Mouse (Mus musculus): ENCODE data around the gene Map3k9. TPM values are rescaled to one million over a fixed set of nuclear protein-coding genes. Genes with fewer than 3 reads are reported as not detected.

Map3k9 gene
- polyA plus RNA-seq, 1 experiment, result 13.8 TPM

DNA sequence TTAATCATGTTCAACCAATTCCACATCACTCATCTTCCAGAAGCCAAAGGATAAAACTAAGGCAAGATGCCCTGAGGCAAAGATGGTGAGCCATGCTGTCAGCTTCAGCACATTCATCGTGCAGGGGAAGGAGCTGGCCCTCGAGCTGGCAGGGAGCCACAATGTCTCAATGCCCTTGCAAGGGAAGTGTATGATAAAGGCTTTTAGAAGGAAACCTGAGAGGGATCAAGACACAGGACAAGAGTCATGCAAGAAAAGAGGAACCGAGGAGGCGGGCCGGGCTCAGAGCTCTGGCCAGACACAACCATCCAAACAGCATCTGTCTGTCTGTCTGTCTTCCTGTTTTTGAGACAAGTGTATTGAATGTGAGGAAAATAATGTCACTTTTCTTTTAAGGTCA lies 61.8 kb downstream of the Map3k9 start:
- Histone ChIP-seq H3K4me3 (ENCODE audit: low read depth, low read length) (no peak overlapping the region), H3K9ac (ENCODE audit: low read depth, poor library complexity, severe bottlenecking) (no peak overlapping the region), H3K27ac (ENCODE audit: insufficient read depth, low read length) (no peak overlapping the region), H3K27me3 (ENCODE audit: control insufficient read depth, insufficient read depth, low read length, poor library complexity, severe bottlenecking) (no peaks in the 10 kb centered on the region), H3K4me1 (ENCODE audit: control insufficient read depth, insufficient read depth, low read length) (no peaks in the 10 kb centered on the region), H3K9me3 (replicated peaks; ENCODE audit: control insufficient read depth, insufficient read depth, low read length, poor library complexity, severe bottlenecking) (no peaks in the 10 kb centered on the region), H3K36me3 (ENCODE audit: control insufficient read depth, insufficient read depth, low read length, poor library complexity, severe bottlenecking) (no peaks in the 10 kb centered on the region)
- TF ChIP-seq CTCF (IDR thresholded peaks at IDR 0.05; ENCODE audit: low read depth, low read length) (no peak), POLR2A (IDR thresholded peaks at IDR 0.05; ENCODE audit: insufficient read depth, low read length) (no peak)

DNA sequence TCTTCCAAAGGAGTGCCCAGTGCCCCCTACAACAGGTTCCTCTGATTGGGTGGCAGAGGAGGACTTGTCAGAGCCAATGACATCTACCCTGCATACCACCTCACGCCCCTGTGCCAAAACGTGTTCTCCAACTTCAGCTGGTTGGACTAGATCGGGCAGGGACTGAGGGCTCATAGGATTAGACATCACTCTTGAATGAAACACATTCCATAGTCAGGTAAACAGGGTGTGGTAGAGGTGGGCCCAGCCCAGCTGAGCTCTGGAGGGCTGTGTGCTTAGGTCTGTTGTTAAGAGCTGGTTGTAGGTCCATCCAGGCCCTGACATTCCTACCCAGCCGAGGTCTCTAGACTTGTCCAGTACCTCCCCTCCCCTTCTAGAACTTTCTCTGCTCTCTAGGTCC lies 68.4 kb downstream of the Map3k9 start:
- TF ChIP-seq EP300 (IDR thresholded peaks at IDR 0.05; ENCODE audit: insufficient read depth, low read depth, low read length) (no peak), CTCF (IDR thresholded peaks at IDR 0.05; ENCODE audit: low read depth, low read length) (no peak), POLR2A (IDR thresholded peaks at IDR 0.05; ENCODE audit: insufficient read depth, low read length) (no peak)

GRCm38 (mm10) chr12:81702903-81703302 lies 78.1 kb downstream of the Map3k9 start:
- no peak for TF ChIP-seq EP300 (IDR thresholded peaks at IDR 0.05; ENCODE audit: insufficient read depth, low read depth, low read length)
- no peak for TF ChIP-seq CTCF (IDR thresholded peaks at IDR 0.05; ENCODE audit: low read depth, low read length)
- no peak for TF ChIP-seq POLR2A (IDR thresholded peaks at IDR 0.05; ENCODE audit: insufficient read depth, low read length)
- 0 out of 2 replicates have a peak, but pooled peaks cover 3% of the 10 kb centered on the region for H3K9me3 ChIP-seq (replicated peaks; ENCODE audit: control insufficient read depth, insufficient read depth, low read length, poor library complexity, severe bottlenecking)
- H3K36me3 ChIP-seq (ENCODE audit: control insufficient read depth, insufficient read depth, low read length, poor library complexity, severe bottlenecking), result no peaks in the 10 kb centered on the region
- H3K4me3 ChIP-seq (ENCODE audit: low read depth, low read length), result no peak overlapping the region
- no peak overlapping the region for H3K9ac ChIP-seq (ENCODE audit: low read depth, poor library complexity, severe bottlenecking)
- H3K27ac ChIP-seq (ENCODE audit: insufficient read depth, low read length), result no peak overlapping the region
- H3K27me3 ChIP-seq (ENCODE audit: control insufficient read depth, insufficient read depth, low read length, poor library complexity, severe bottlenecking), result no peaks in the 10 kb centered on the region
- H3K4me1 ChIP-seq (ENCODE audit: control insufficient read depth, insufficient read depth, low read length), result no peaks in the 10 kb centered on the region

More for the DNA sequence above, 68.4 kb downstream of the Map3k9 start:
- Histone ChIP-seq H3K9ac (ENCODE audit: low read depth, poor library complexity, severe bottlenecking) (no peak overlapping the region), H3K36me3 (ENCODE audit: control insufficient read depth, insufficient read depth, low read length, poor library complexity, severe bottlenecking) (no peaks in the 10 kb centered on the region), H3K27ac (ENCODE audit: insufficient read depth, low read length) (no peak overlapping the region), H3K27me3 (ENCODE audit: control insufficient read depth, insufficient read depth, low read length, poor library complexity, severe bottlenecking) (no peaks in the 10 kb centered on the region; the same call in 1 of the 2 replicates), H3K4me3 (ENCODE audit: low read depth, low read length) (no peak overlapping the region), H3K4me1 (ENCODE audit: control insufficient read depth, insufficient read depth, low read length) (peaks cover 3% of the 10 kb centered on the region), H3K9me3 (replicated peaks; ENCODE audit: control insufficient read depth, insufficient read depth, low read length, poor library complexity, severe bottlenecking) (no peaks in the 10 kb centered on the region)

- TF ChIP-seq CTCF (IDR thresholded peaks at IDR 0.05; ENCODE audit: low read depth, low read length) (no peak), POLR2A (IDR thresholded peaks at IDR 0.05; ENCODE audit: insufficient read depth, low read length) (no peak), EP300 (IDR thresholded peaks at IDR 0.05; ENCODE audit: insufficient read depth, low read depth, low read length) (no peak)
- Histone ChIP-seq H3K9ac (ENCODE audit: low read depth, poor library complexity, severe bottlenecking) (no peak overlapping the region), H3K4me3 (ENCODE audit: low read depth, low read length) (no peak overlapping the region), H3K36me3 (ENCODE audit: control insufficient read depth, insufficient read depth, low read length, poor library complexity, severe bottlenecking) (no peaks in the 10 kb centered on the region), H3K27ac (ENCODE audit: insufficient read depth, low read length) (no peak overlapping the region), H3K9me3 (replicated peaks; ENCODE audit: control insufficient read depth, insufficient read depth, low read length, poor library complexity, severe bottlenecking) (no peaks in the 10 kb centered on the region), H3K27me3 (ENCODE audit: control insufficient read depth, insufficient read depth, low read length, poor library complexity, severe bottlenecking) (no peaks in the 10 kb centered on the region), H3K4me1 (ENCODE audit: control insufficient read depth, insufficient read depth, low read length) (no peaks in the 10 kb centered on the region)
These were observed 83.0 kb downstream of the Map3k9 start for GRCm38 (mm10) chr12:81698011-81698410.

DNA sequence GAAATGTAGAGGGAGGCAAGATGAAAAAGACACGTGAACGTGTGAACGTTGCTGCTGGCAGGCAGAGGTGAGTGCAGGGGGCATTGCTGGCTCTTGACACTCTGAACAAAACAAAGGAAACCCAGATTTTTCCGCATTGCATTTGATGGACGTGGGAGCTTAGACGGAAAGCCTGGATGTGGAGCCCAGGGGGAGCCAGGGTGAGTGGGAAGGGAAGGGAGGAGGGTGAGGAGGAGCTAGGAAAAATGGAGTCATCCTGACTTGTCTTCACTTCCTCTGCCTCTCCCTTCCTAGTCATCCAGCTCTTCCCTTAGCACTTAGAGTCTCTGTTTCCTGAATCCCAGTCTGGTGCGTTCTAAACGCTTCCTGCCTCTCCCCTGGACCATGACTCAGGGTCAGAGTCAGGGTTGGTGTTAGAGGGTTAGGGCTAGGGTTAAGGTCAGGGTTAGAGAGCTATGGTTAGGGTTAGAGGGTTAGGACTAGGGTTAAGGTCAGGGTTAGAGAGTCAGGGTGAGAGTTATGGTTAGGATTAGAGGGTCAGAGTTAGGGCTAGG lies 89.7 kb downstream of the Map3k9 start:
- no peaks in the 10 kb centered on the region for H3K9me3 ChIP-seq (replicated peaks; ENCODE audit: control insufficient read depth, insufficient read depth, low read length, poor library complexity, severe bottlenecking)
- no peak overlapping the region for H3K27ac ChIP-seq (ENCODE audit: insufficient read depth, low read length)
- no peak overlapping the region for H3K4me3 ChIP-seq (ENCODE audit: low read depth, low read length)
- no peaks in the 10 kb centered on the region for H3K27me3 ChIP-seq (ENCODE audit: control insufficient read depth, insufficient read depth, low read length, poor library complexity, severe bottlenecking)
- H3K36me3 ChIP-seq (ENCODE audit: control insufficient read depth, insufficient read depth, low read length, poor library complexity, severe bottlenecking), result no peaks in the 10 kb centered on the region
- H3K4me1 ChIP-seq (ENCODE audit: control insufficient read depth, insufficient read depth, low read length), result no peaks in the 10 kb centered on the region
- TF ChIP-seq POLR2A (IDR thresholded peaks at IDR 0.05; ENCODE audit: insufficient read depth, low read length) (no peak), CTCF (IDR thresholded peaks at IDR 0.05; ENCODE audit: low read depth, low read length) (no peak), EP300 (IDR thresholded peaks at IDR 0.05; ENCODE audit: insufficient read depth, low read depth, low read length) (no peak)
- H3K9ac ChIP-seq (ENCODE audit: low read depth, poor library complexity, severe bottlenecking), result no peak overlapping the region

GRCm38 (mm10) chr12:81690751-81691150 lies 90.2 kb downstream of the Map3k9 start:
- H3K9me3 ChIP-seq (replicated peaks; ENCODE audit: control insufficient read depth, insufficient read depth, low read length, poor library complexity, severe bottlenecking), result no peaks in the 10 kb centered on the region
- no peaks in the 10 kb centered on the region for H3K27me3 ChIP-seq (ENCODE audit: control insufficient read depth, insufficient read depth, low read length, poor library complexity, severe bottlenecking)
- no peak overlapping the region for H3K9ac ChIP-seq (ENCODE audit: low read depth, poor library complexity, severe bottlenecking)
- TF ChIP-seq CTCF (IDR thresholded peaks at IDR 0.05; ENCODE audit: low read depth, low read length), result no peak
- TF ChIP-seq EP300 (IDR thresholded peaks at IDR 0.05; ENCODE audit: insufficient read depth, low read depth, low read length), result no peak
- no peak for TF ChIP-seq POLR2A (IDR thresholded peaks at IDR 0.05; ENCODE audit: insufficient read depth, low read length)
- H3K36me3 ChIP-seq (ENCODE audit: control insufficient read depth, insufficient read depth, low read length, poor library complexity, severe bottlenecking), result no peaks in the 10 kb centered on the region
- no peak overlapping the region for H3K27ac ChIP-seq (ENCODE audit: insufficient read depth, low read length)
- H3K4me3 ChIP-seq (ENCODE audit: low read depth, low read length), result no peak overlapping the region
- no peaks in the 10 kb centered on the region for H3K4me1 ChIP-seq (ENCODE audit: control insufficient read depth, insufficient read depth, low read length)

All from ES-Bruce4 (cell line).